Mouse (Mus musculus): ENCODE measurements at regions not wholly inside any gene's neighbourhood (a gene's known extent, or its start where the extent isn't known, plus 50 kb on each side); places are given as distances from the start of the nearest gene placed in this dataset.

DNA sequence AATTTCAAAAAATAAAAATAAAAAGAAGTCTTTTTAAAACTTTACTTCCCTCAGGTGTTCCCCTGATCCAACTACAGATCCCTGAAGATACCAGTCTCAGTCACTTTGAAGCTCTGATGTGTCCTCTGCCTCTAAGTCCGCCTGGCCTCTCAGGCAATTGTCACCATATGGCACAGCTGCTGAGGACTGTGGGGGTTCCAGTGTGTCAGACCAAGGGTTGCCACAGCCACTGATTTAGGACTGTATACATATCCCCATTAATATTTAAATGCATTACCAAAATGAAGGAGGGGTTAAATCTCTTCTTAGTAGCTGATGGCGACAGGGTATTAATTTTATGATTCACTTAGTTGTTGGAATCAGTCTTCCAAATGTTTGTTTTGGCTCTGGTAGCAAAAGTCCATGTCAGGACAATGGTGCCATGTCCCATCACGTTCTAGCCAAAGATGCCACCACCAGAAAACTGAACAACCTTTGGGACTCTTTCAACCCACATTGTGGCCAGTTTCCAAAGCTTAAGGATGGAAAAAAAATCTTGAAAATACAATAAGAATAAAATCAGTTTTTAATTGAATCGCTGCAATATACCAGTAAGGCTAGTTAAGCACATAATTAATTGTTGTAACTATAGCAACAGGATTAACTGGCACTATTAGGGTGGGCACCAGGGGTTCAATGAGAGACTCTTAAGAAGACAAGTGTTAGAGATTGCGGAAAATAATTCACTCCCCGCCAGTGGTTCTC is 62.5 kb downstream of the Arrdc4 start:
- TF ChIP-seq CHD2 (IDR thresholded peaks at IDR 0.05; ENCODE audit: low read depth, low read length) (no peak), HCFC1 (IDR thresholded peaks at IDR 0.05; ENCODE audit: borderline replicate concordance, insufficient read depth, low read length) (no peak)
- DNase-seq (ENCODE audit: low read depth, low spot score) = no peak
- Histone ChIP-seq H3K9me3 (ENCODE audit: control insufficient read depth, insufficient read depth, low read depth, low read length) (no peaks in the 10 kb centered on the region), H3K36me3 (ENCODE audit: control insufficient read depth, insufficient read depth, low read length, poor library complexity, severe bottlenecking) (no peaks in the 10 kb centered on the region), H3K4me1 (ENCODE audit: control insufficient read depth in 2 of 2, insufficient read depth in 2 of 2, low read length in 2 of 2, poor library complexity in 1 of 2) (no peaks in the 10 kb centered on the region), H3K4me3 (ENCODE audit: insufficient read depth in 1 of 2, low read depth in 1 of 2, low read length in 2 of 2, poor library complexity in 1 of 2, severe bottlenecking in 1 of 2) (no peak overlapping the region), H3K9ac (ENCODE audit: insufficient read depth, low read depth, low read length, poor library complexity, severe bottlenecking) (no peak overlapping the region), H3K27ac (ENCODE audit: insufficient read depth, low read depth, low read length, poor library complexity, severe bottlenecking) (no peak overlapping the region)
- in situ Hi-C loops (cut with MboI; ENCODE audit: low sequenced_read_pairs in 2 of 2, unreplicated experiment in 2 of 2) = no loop called here

DNA sequence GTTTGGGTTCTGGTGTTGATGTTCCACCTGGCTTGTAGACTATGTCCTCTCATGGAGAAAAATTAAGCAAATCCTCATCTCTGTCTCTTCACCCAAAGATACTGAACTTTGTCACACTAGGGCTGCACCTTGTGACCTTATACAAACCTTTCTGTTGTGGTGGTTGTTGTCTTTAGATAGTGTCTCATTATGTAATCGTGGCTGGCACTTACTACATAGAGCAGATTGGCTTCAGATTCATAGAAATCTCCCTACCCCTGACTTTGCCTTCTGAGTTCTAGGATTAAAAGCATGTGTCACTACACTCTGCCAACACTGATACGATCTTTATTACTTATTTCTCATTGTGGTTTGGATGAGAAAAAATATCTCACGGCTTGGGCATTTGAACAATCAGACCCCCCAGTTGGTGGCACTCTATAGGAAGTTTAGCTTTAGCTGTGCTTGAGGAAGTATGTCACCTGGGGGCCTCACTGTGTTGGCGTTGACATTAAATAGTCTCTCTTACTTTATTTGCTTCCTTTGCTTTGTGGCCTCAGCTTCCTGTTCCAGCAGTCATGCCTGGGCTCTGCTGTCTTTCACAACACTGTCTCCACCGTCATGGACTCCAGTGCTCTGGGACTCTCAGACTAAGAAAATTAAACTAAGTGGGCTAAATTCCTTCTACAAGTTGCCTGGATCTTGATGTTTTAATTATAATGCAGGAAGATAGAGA is 66.0 kb downstream of the Arrdc4 start:
- no peak overlapping the region for H3K9ac ChIP-seq (ENCODE audit: insufficient read depth, low read depth, low read length, poor library complexity, severe bottlenecking)
- TF ChIP-seq HCFC1 (IDR thresholded peaks at IDR 0.05; ENCODE audit: borderline replicate concordance, insufficient read depth, low read length) (no peak), ZC3H11A (IDR thresholded peaks at IDR 0.05; ENCODE audit: borderline replicate concordance, low read depth, low read length) (no peak), CHD2 (IDR thresholded peaks at IDR 0.05; ENCODE audit: low read depth, low read length) (no peak), ZNF384 (IDR thresholded peaks at IDR 0.05; ENCODE audit: low read depth, low read length) (no peak), MAFK (IDR thresholded peaks at IDR 0.05; ENCODE audit: insufficient read depth, low read depth, low read length) (no peak)
- in situ Hi-C loops (cut with MboI; ENCODE audit: low sequenced_read_pairs in 2 of 2, unreplicated experiment in 2 of 2) = no loop called here
- no peak overlapping the region for H3K4me3 ChIP-seq (ENCODE audit: insufficient read depth in 1 of 2, low read depth in 1 of 2, low read length in 2 of 2, poor library complexity in 1 of 2, severe bottlenecking in 1 of 2)
- no peaks in the 10 kb centered on the region for H3K4me1 ChIP-seq (ENCODE audit: control insufficient read depth in 2 of 2, insufficient read depth in 2 of 2, low read length in 2 of 2, poor library complexity in 1 of 2)
- H3K9me3 ChIP-seq (ENCODE audit: control insufficient read depth, insufficient read depth, low read depth, low read length) = no peaks in the 10 kb centered on the region
- H3K27ac ChIP-seq (ENCODE audit: insufficient read depth, low read depth, low read length, poor library complexity, severe bottlenecking) = no peak overlapping the region
- no peak for DNase-seq (ENCODE audit: low read depth, low spot score)
- H3K36me3 ChIP-seq (ENCODE audit: control insufficient read depth, insufficient read depth, low read length, poor library complexity, severe bottlenecking) = no peaks in the 10 kb centered on the region

DNA sequence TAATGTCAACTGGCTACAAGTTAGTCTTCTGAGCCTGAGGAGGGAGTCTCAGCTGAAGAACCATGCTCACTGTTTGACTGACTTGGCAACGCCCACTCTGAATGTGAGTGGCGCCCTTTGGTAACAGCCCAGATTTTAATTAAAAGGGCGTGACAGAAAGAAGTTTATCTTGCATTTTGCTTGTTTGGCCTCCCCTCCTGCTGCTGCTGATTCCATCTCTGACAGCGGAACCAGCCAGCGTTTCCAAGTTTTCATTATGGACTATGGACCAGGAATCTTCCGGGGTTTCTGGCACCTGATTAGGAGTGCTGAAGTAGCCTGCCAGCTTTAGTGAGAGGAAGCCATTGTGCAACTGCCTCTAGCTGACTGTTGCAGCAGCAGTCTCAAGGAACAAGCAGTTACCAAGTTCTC is 66.7 kb downstream of the Arrdc4 start:
- TF ChIP-seq HCFC1 (IDR thresholded peaks at IDR 0.05; ENCODE audit: borderline replicate concordance, insufficient read depth, low read length) = no peak
- TF ChIP-seq ZNF384 (IDR thresholded peaks at IDR 0.05; ENCODE audit: low read depth, low read length) = no peak
- TF ChIP-seq ZC3H11A (IDR thresholded peaks at IDR 0.05; ENCODE audit: borderline replicate concordance, low read depth, low read length) = no peak
- no peak for TF ChIP-seq MAFK (IDR thresholded peaks at IDR 0.05; ENCODE audit: insufficient read depth, low read depth, low read length)
- TF ChIP-seq CHD2 (IDR thresholded peaks at IDR 0.05; ENCODE audit: low read depth, low read length) = no peak

DNA sequence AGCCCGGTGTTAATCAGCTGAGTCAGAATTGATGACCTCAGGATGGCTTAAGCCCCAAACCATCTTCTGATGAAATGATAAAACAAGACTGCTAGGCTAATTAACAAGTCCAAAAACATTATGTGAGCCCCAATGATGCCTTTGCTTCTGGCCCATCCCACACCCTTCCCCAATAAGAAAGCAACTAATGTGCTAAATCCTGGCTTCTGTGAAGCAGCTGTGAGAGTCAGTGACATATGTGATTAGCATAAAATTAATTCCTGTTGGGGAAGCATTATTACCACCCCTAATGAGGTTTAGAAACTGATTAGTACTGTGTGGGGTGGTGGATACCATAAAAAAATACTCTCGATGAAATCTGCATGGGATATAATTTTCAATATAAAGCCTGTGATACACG is 69.3 kb downstream of the Arrdc4 start:
- Histone ChIP-seq H3K36me3 (ENCODE audit: control insufficient read depth, insufficient read depth, low read length, poor library complexity, severe bottlenecking) (no peaks in the 10 kb centered on the region), H3K9ac (ENCODE audit: insufficient read depth, low read depth, low read length, poor library complexity, severe bottlenecking) (no peak overlapping the region), H3K9me3 (ENCODE audit: control insufficient read depth, insufficient read depth, low read depth, low read length) (no peaks in the 10 kb centered on the region), H3K4me3 (ENCODE audit: insufficient read depth in 1 of 2, low read depth in 1 of 2, low read length in 2 of 2, poor library complexity in 1 of 2, severe bottlenecking in 1 of 2) (no peak overlapping the region), H3K27ac (ENCODE audit: insufficient read depth, low read depth, low read length, poor library complexity, severe bottlenecking) (no peak overlapping the region), H3K4me1 (ENCODE audit: control insufficient read depth in 2 of 2, insufficient read depth in 2 of 2, low read length in 2 of 2, poor library complexity in 1 of 2) (no peaks in the 10 kb centered on the region)
- DNase-seq (ENCODE audit: low read depth, low spot score) = no peak
- TF ChIP-seq CHD2 (IDR thresholded peaks at IDR 0.05; ENCODE audit: low read depth, low read length) (no peak), HCFC1 (IDR thresholded peaks at IDR 0.05; ENCODE audit: borderline replicate concordance, insufficient read depth, low read length) (no peak), ZC3H11A (IDR thresholded peaks at IDR 0.05; ENCODE audit: borderline replicate concordance, low read depth, low read length) (no peak), ZNF384 (IDR thresholded peaks at IDR 0.05; ENCODE audit: low read depth, low read length) (no peak)
- in situ Hi-C loops (cut with MboI; ENCODE audit: low sequenced_read_pairs in 2 of 2, unreplicated experiment in 2 of 2) = no loop called here

More for the DNA sequence above, 66.7 kb downstream of the Arrdc4 start:
- Histone ChIP-seq H3K9ac (ENCODE audit: insufficient read depth, low read depth, low read length, poor library complexity, severe bottlenecking) (no peak overlapping the region), H3K4me1 (ENCODE audit: control insufficient read depth in 2 of 2, insufficient read depth in 2 of 2, low read length in 2 of 2, poor library complexity in 1 of 2) (no peaks in the 10 kb centered on the region), H3K36me3 (ENCODE audit: control insufficient read depth, insufficient read depth, low read length, poor library complexity, severe bottlenecking) (no peaks in the 10 kb centered on the region), H3K27ac (ENCODE audit: insufficient read depth, low read depth, low read length, poor library complexity, severe bottlenecking) (no peak overlapping the region), H3K9me3 (ENCODE audit: control insufficient read depth, insufficient read depth, low read depth, low read length) (no peaks in the 10 kb centered on the region), H3K4me3 (ENCODE audit: insufficient read depth in 1 of 2, low read depth in 1 of 2, low read length in 2 of 2, poor library complexity in 1 of 2, severe bottlenecking in 1 of 2) (no peak overlapping the region)
- DNase-seq (ENCODE audit: low read depth, low spot score) = no peak
- in situ Hi-C loops (cut with MboI; ENCODE audit: low sequenced_read_pairs in 2 of 2, unreplicated experiment in 2 of 2) = no loop called here

All from ES-E14 (cell line).